Mouse (Mus musculus) spleen, adult 2 months (tissue): Measurements from ENCODE around the gene Golgb1. TPM values are rescaled to one million over a fixed set of nuclear protein-coding genes. Genes with fewer than 3 reads are reported as not detected.
"Not testable (repeated sequence)": the region's sequence is repeated elsewhere in the genome, so short reads cannot be mapped to it uniquely, and the experiment has no call there.

Experiments used
- DNase-seq, 2 experiments: peaks; one replicate each; pipeline versions ENCODE4 v3.0.0 to v3.0.0-alpha.2; 2012 to 2021; ENCODE audit warnings: low spot score in 2 of 2, low read depth in 1 of 2
- H3K27ac ChIP-seq: fragments of 200-500 bp; 2 replicates; pipeline ENCODE4 v1.5.1; 2012; ENCODE audit warnings: low read length, inconsistent platforms; ENCODE audit not compliant: insufficient read depth
- H3K27me3 ChIP-seq: fragments of 200-500 bp; 2 replicates; pipeline ENCODE4 v1.6.1; 2012; ENCODE audit warnings: mild to moderate bottlenecking, moderate library complexity, low read length, inconsistent platforms; ENCODE audit not compliant: control insufficient read depth, insufficient read depth
- H3K36me3 ChIP-seq: fragments of 200-500 bp; 2 replicates; pipeline ENCODE4 v1.6.1; 2012; ENCODE audit warnings: mild to moderate bottlenecking, low read length, inconsistent platforms; ENCODE audit not compliant: control insufficient read depth, insufficient read depth
- H3K4me1 ChIP-seq: fragments of 200-500 bp; 2 replicates; pipeline ENCODE4 v1.6.1; 2011; ENCODE audit warnings: inconsistent platforms; ENCODE audit not compliant: control insufficient read depth, insufficient read depth, insufficient read length
- H3K4me3 ChIP-seq: fragments of 200-500 bp; 2 replicates; pipeline ENCODE4 v1.5.1; 2011; ENCODE audit warnings: mild to moderate bottlenecking, inconsistent platforms; ENCODE audit not compliant: insufficient read depth, insufficient read length; ENCODE audit errors: extremely low read depth
- CTCF ChIP-seq: fragments of 200-500 bp; IDR thresholded peaks from 2 replicates; pipeline ENCODE4 v1.5.1; 2011; ENCODE audit warnings: mild to moderate bottlenecking, inconsistent platforms; ENCODE audit not compliant: insufficient read depth, insufficient read length, insufficient replicate concordance; ENCODE audit errors: extremely low read depth
- POLR2A ChIP-seq: fragments of 200-500 bp; IDR thresholded peaks from 2 replicates; pipeline ENCODE4 v1.6.1; 2011; ENCODE audit warnings: low read depth, low read length, inconsistent platforms
- WGBS: fragments of 180-500 bp; shearing (Covaris S2); methylation state at CpG from one replicate; pipeline ENCODE4 v1.1.7; 2018; 5-methylcytosine and 5-hydroxymethylcytosine counted together
- polyA plus RNA-seq: library from polyadenylated mRNA; depleted of rRNA; stranded (reverse); fragments of >200 nt; gene quantifications from 2 replicates; pipeline ENCODE4 v1.2.3, GENCODE M21; 2012; rRNA removed

Gene Golgb1
- polyA plus RNA-seq: 21.8 and 31.8 TPM in 2 replicates

GRCm38 (mm10) chr16:36874583-36875275 is at the start of gene Golgb1, which contains the start of gene Eaf2:
Golgb1 (plus strand) TSS chr16:36875140.
Eaf2 (minus strand) TSS chr16:36875003.
- 1% methylated on average over 43 of the region's 43 CpGs for WGBS
- Histone ChIP-seq H3K4me3 (peak within 1 kb of the TSS; percentile 81), H3K27me3 (no peaks in the 10 kb centered on the region), H3K27ac (peak within 1 kb of the TSS; percentile 93), H3K4me1 (peaks cover 5% of the 10 kb centered on the region; the same call in 1 of the 2 replicates), H3K36me3 (peaks cover 4% of the 10 kb centered on the region; the same call in 1 of the 2 replicates)
- DNase-seq: peak; percentile 93 to 100
- peak; percentile 32; the same call in 1 of the 2 replicates for TF ChIP-seq POLR2A
- no peak for TF ChIP-seq CTCF

DNA sequence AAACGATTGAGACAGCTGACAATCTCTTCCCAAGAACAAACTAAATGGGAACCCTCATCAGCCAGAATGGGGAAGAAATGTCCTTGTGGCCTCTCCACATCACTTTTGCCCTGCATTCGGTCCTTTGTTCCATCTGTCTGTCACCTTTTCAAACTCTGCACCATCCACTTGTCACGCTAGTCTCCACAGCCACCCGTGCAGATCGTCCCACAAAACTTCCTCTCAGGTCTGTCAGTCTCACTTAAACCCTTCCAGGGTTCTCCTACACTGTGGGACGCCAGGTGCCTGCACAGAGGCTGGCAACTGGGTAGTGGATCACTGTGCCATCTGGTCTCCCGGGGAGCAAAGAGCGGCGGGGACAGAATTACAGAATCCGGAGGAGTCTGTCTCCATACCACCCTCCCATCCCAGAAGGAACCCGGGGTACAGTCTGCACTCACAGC is 47.3 kb upstream of the Golgb1 start:
- H3K27me3 ChIP-seq: no peaks in the 10 kb centered on the region
- no peak overlapping the region for H3K27ac ChIP-seq
- H3K4me3 ChIP-seq: peak overlapping the region; percentile 88
- DNase-seq: peak in 1 of 2 experiments; percentile 8
- H3K4me1 ChIP-seq: peaks cover 6% of the 10 kb centered on the region; the same call in 1 of the 2 replicates
- 8% methylated on average over 11 of the region's 11 CpGs for WGBS
- TF ChIP-seq POLR2A: no peak
- TF ChIP-seq CTCF: no peak
- no peaks in the 10 kb centered on the region for H3K36me3 ChIP-seq

DNA sequence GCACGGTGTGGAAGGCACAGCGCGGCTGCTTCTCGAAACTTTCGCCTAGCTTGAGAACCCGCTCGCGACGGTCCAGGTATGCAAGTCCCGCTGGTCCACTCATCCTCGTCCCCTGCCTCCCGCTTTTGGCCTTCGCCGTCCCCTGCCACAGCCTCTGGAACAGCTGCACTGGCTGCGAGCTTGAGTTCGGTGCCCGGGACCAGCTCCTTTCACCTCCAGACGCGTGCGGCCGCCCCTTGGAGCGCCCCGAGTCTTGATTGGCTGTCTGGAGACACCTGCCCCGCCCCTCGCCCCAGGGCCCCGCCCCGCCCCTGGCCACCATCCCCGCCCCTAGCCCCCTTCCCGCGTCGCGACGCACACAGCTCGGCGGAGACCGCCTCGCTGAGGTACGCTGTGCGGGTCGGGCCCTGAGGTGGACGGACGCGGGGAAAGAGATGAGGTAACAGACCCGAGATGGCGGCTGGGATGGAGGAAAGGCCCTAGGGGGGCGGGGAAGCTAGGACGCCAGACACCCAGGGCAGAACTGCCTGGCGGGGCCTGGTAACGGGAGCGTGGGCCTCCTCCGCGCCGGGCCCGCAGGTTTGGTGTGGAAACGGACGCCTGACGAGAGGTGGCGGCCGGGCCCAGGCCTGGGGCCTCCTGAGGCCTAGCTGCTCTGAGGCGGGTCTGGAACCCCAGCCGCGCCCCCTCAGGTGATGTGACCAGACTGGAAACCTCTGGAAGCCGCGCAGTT is 46.7 kb upstream of the Golgb1 start, which contains the start of gene Iqcb1:
TSS of gene Iqcb1 (plus strand) at position 332 of the 733 bp plus-strand sequence.
- WGBS: 1% methylated on average over 64 of the region's 64 CpGs
- Histone ChIP-seq H3K36me3 (no peaks in the 10 kb centered on the region), H3K27ac (0 out of 2 replicates have a peak within 1 kb of the TSS, but pooled peaks have one; percentile 5), H3K4me3 (peak within 1 kb of the TSS; percentile 88), H3K27me3 (no peaks in the 10 kb centered on the region), H3K4me1 (peaks cover 6% of the 10 kb centered on the region; the same call in 1 of the 2 replicates)
- DNase-seq: peak; percentile 60 to 80
- no peak for TF ChIP-seq CTCF
- TF ChIP-seq POLR2A: no peak; the same call in 1 of the 2 replicates

DNA sequence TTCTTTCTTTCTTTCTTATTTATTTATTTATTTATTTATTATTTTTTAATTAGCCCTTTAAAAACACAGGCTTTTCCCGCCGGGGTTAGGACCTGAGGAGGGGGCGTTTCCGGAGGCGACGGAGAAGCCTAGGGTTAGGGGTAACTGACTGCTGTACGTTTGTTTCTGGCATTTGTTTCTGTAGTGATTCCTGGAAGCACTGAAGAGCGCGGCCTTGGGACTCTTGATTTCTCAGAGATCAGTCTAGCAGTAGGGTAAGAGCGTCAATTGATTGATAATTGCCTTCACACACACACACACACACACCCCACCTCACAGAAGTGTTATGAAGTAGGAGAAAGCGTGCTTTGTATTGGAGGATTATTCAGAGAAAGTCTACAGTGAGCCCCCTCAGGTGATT is 46.1 kb upstream of the Golgb1 start:
- H3K4me3 ChIP-seq: peak overlapping the region; percentile 88
- whole genome bisulfite sequencing: 25% methylated on average over 11 of the region's 11 CpGs
- no peak for DNase-seq
- H3K27me3 ChIP-seq: no peaks in the 10 kb centered on the region
- H3K36me3 ChIP-seq: no peaks in the 10 kb centered on the region
- H3K4me1 ChIP-seq: peaks cover 6% of the 10 kb centered on the region; the same call in 1 of the 2 replicates
- no peak overlapping the region for H3K27ac ChIP-seq
- TF ChIP-seq CTCF (no peak), POLR2A (no peak)

GRCm38 (mm10) chr16:36846894-36847293 is 28.0 kb upstream of the Golgb1 start:
- not testable (repeated sequence) for H3K27me3 ChIP-seq, H3K27ac ChIP-seq, H3K36me3 ChIP-seq, H3K4me1 ChIP-seq, DNase-seq, H3K4me3 ChIP-seq
- 97% methylated on average over 1 of the region's 1 CpGs for WGBS

GRCm38 (mm10) chr16:36851202-36851601 is 23.7 kb upstream of the Golgb1 start:
- no peak for TF ChIP-seq POLR2A
- TF ChIP-seq CTCF: no peak
- 84% methylated on average over 3 of the region's 3 CpGs for WGBS

More at GRCm38 (mm10) chr16:36851202-36851601, 23.7 kb upstream of the Golgb1 start:
- peaks cover under 1% of the 10 kb centered on the region; the same call in 1 of the 2 replicates for H3K36me3 ChIP-seq
- DNase-seq: no peak
- H3K27ac ChIP-seq: no peak overlapping the region; the same call in 1 of the 2 replicates
- H3K27me3 ChIP-seq: no peaks in the 10 kb centered on the region
- no peak overlapping the region; the same call in 1 of the 2 replicates for H3K4me3 ChIP-seq
- peaks cover 2% of the 10 kb centered on the region; the same call in 1 of the 2 replicates for H3K4me1 ChIP-seq
